Mouse (Mus musculus): ENCODE data around the gene Nlrc3.

DNA sequence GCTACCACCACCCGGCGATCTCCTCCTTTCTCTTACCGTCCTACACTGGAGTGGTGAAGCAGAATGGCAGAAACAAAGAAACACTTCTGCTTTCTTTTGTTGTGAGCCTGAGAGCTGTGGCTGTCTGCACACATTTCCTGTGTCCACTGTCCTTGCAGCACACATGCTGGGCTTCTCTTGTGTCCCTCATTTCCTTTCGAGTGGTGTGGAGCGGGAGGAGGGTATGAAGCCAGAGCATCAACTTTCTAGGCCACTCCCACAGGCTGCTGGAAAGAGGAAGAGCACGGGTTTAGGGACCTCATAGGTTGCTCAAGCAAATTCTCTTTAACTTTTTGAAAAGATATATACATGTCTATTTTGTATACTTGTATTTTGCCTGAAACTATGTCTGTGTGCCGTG is 47.3 kb downstream of the Nlrc3 start:
- TF ChIP-seq CTCF (IDR thresholded peaks at IDR 0.05; ENCODE audit: low read depth) (no peak), EP300 (optimal IDR thresholded peaks at IDR 0.05) (no peak)

All from stomach, postnatal 0 days (tissue).